Mouse (Mus musculus) liver, postnatal 0 days (tissue): Measurements from ENCODE around the gene Lamc1. TPM values are rescaled to one million over a fixed set of nuclear protein-coding genes. Genes with fewer than 3 reads are reported as not detected.

Source experiments
- ATAC-seq: fragments of 200-750 bp; cut with Nextera tagmentation; 2 replicates; pipeline ENCODE4 v1.8.0; 2017; ENCODE audit warnings: mild to moderate bottlenecking, moderate library complexity
- DNase-seq: peaks from one replicate; pipeline ENCODE4 v3.0.0-alpha.2; 2016
- H3K27ac ChIP-seq: fragments of 300-500 bp; sonication (generic); 2 replicates; pipeline ENCODE4 v1.5.1; 2014; ENCODE audit warnings: antibody characterized with exemption, moderate library complexity, mild to moderate bottlenecking, low read depth
- H3K27me3 ChIP-seq: fragments of 300-500 bp; sonication (generic); 2 replicates; pipeline ENCODE4 v1.6.1; 2014; ENCODE audit warnings: low read length, control low read depth, mixed read lengths; ENCODE audit not compliant: insufficient read depth
- H3K36me3 ChIP-seq: fragments of 300-500 bp; sonication (generic); replicated peaks from 2 replicates; pipeline ENCODE4 v1.6.1; 2014; ENCODE audit warnings: mild to moderate bottlenecking, control low read depth, low read length, moderate library complexity, mixed read lengths; ENCODE audit not compliant: insufficient read depth
- H3K4me1 ChIP-seq: fragments of 300-500 bp; sonication (generic); 2 replicates; pipeline ENCODE4 v1.6.1; 2014; ENCODE audit warnings: antibody characterized with exemption, mild to moderate bottlenecking, control low read depth; ENCODE audit not compliant: insufficient read depth
- H3K4me2 ChIP-seq: fragments of 300-500 bp; sonication (generic); 2 replicates; pipeline ENCODE4 v1.6.1; 2014; ENCODE audit warnings: low read depth, mild to moderate bottlenecking, low read length, moderate library complexity, mixed read lengths
- H3K4me3 ChIP-seq: fragments of 300-500 bp; sonication (generic); 2 replicates; pipeline ENCODE4 v1.5.1; 2014; ENCODE audit warnings: low read depth, low read length
- H3K9ac ChIP-seq: fragments of 300-500 bp; sonication (generic); replicated peaks from 2 replicates; pipeline ENCODE4 v1.6.1; 2014; ENCODE audit warnings: mild to moderate bottlenecking, moderate library complexity
- H3K9me3 ChIP-seq: fragments of 300-500 bp; sonication (generic); 2 replicates; pipeline ENCODE4 v1.6.1; 2016; ENCODE audit warnings: mild to moderate bottlenecking, control low read depth, low read length, mixed read lengths
- CTCF ChIP-seq: sonication (generic); IDR thresholded peaks from 2 replicates; pipeline ENCODE4 v1.5.1; 2016; ENCODE audit warnings: antibody characterized with exemption, low read depth
- EP300 ChIP-seq: IDR thresholded peaks from 2 replicates; pipeline ENCODE4 v1.6.1; 2016; ENCODE audit warnings: antibody characterized with exemption, low read depth, mild to moderate bottlenecking
- WGBS: fragments of 180-500 bp; shearing (Covaris S2); extraction: QIAGEN DNeasy Blood & Tissue Kit; methylation state at CpG from one replicate; pipeline ENCODE4 v1.1.7; 2014; ENCODE audit not compliant: insufficient replicate concordance; 5-methylcytosine and 5-hydroxymethylcytosine counted together
- polyA plus RNA-seq: library from polyadenylated mRNA; unstranded; fragments of >200 nt; fragmentation: Nextera tagmentation; extraction: Ambion mirVana; gene quantifications from 2 replicates; pipeline ENCODE4 v1.2.1, GENCODE M21; 2015

Gene Lamc1
- polyA plus RNA-seq, 1 experiment from 2014 or later = 11.5 TPM

DNA sequence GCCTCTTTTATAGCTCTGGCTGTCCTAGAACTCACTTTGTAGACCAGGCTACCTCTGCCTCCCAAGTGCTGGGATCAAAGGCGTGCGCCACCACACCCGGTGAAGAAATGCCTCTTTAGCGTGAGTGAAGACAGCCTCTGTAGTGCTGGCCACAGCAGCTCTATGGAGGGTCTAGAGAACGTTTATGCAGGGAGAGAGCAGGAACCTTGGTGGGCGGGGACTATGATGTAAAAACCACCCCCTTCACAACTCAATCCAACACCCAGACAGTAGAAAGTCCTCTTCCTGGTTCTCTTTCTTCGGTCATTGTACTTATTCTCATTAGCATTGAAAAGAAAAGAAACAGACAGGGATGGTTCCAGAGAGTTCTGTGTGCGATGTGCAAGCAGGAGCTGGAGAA, 105.5 kb downstream of the Lamc1 start:
- Histone ChIP-seq H3K27me3 (no peaks in the 10 kb centered on the region), H3K9ac (no peak overlapping the region), H3K4me1 (no peaks in the 10 kb centered on the region), H3K36me3 (peaks cover 31% of the 10 kb centered on the region), H3K9me3 (no peaks in the 10 kb centered on the region), H3K27ac (no peak overlapping the region), H3K4me2 (no peak overlapping the region), H3K4me3 (no peak overlapping the region)
- ATAC-seq = no peak
- TF ChIP-seq EP300 = no peak
- no peak for TF ChIP-seq CTCF
- DNase-seq = no peak
- WGBS = 84% methylated on average over 8 of the region's 8 CpGs

DNA sequence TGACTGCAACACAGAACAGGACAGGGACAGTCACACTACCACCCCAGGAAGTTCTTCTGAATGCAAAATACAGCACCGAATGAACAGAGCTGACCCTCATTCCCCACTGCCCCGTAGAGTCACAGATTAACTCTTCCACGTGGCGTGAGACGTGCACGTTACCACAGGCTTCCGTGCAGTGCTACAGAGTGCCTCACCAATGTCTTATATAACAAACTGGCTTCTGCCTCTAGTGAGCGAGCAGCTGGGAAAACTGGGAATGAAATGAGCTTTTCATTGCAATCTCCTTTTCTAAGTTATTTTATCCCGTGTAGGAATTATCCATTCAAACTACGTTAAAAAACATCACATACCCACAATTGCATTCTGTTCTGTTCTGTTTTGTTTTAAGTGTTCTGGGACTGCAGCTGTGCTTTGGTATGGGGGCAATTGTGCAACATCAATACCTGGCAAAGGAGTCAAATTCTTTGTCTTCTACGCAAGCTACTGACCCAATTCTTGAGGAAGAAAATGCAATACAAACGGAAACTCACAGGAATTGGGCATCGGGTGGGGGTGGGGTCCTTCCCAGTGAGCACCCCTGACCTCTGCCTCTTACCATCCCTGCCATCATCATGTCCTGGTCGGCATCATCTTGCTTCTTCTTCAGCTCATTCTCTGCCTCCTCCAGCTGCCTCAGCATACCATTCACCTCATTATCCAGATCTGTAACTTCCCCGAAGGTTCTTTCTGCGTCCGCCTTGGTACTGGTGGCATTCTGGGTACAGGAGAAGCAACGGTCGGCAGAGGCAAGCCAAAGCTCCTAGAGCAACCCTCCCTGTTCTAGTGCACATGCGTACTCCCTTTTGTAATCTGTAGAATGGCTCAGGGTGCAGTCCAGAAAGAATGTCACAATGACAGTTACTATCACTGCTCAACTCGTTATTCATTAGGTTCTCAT, 106.5 kb downstream of the Lamc1 start:
- peaks cover 41% of the 10 kb centered on the region for H3K36me3 ChIP-seq
- TF ChIP-seq CTCF (no peak), EP300 (no peak)
- ATAC-seq = no peak

DNA sequence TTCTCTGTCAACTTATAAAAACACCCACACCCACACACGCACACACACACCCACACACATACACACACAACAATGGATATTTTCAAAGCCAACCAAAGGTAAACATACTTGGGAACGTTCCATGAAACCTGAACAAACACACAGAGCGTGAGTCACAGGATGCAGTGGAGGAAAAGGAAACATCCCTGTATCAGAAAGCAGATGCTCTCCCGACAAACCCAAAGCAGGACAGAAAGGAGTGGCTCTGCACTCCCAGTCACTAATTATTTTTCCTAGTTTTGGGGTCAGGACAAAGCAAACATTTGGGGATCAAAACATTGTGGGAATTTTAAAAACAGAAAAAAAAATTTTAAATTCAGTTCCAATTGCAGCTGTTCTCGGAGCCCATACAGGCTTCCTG, 108.3 kb downstream of the Lamc1 start:
- no peaks in the 10 kb centered on the region for H3K9me3 ChIP-seq
- H3K9ac ChIP-seq = no peak overlapping the region
- H3K4me1 ChIP-seq = no peaks in the 10 kb centered on the region
- no peak overlapping the region for H3K4me3 ChIP-seq
- DNase-seq (no peak), ATAC-seq (no peak)
- H3K4me2 ChIP-seq = no peak overlapping the region
- peaks cover 40% of the 10 kb centered on the region for H3K36me3 ChIP-seq
- H3K27me3 ChIP-seq = no peaks in the 10 kb centered on the region
- no peak for TF ChIP-seq CTCF
- no peak for TF ChIP-seq EP300
- 65% methylated on average over 5 of the region's 5 CpGs for WGBS
- H3K27ac ChIP-seq = no peak overlapping the region

More for the DNA sequence above, 106.5 kb downstream of the Lamc1 start:
- no peaks in the 10 kb centered on the region for H3K27me3 ChIP-seq
- no peak for DNase-seq
- no peak overlapping the region for H3K27ac ChIP-seq
- H3K4me2 ChIP-seq = no peak overlapping the region
- H3K9me3 ChIP-seq = no peaks in the 10 kb centered on the region
- no peaks in the 10 kb centered on the region for H3K4me1 ChIP-seq
- H3K4me3 ChIP-seq = no peak overlapping the region
- H3K9ac ChIP-seq = no peak overlapping the region
- WGBS = 84% methylated on average over 21 of the region's 21 CpGs

DNA sequence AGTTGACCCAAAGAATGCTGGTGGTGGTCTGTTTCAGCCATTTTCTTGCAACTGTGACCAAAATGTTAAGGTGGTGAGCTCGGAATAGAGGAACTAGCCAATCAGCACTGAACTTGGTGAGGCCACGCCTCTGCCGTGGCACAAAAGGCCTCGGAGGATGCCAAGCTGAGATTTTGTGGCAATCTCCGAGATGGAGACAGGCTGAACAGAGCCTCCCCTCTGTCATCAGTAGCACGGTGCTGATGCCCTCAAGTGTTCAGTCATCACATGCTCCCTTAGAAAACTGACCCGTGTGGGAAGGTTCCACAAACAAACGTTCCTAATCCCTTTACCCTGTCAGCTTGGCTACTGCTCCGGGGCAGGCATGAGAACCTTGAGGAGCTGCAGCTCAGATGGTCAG, 113.2 kb downstream of the Lamc1 start:
- no peaks in the 10 kb centered on the region for H3K4me1 ChIP-seq
- 72% methylated on average over 9 of the region's 9 CpGs for WGBS
- DNase-seq (no peak), ATAC-seq (no peak)
- H3K4me3 ChIP-seq = no peak overlapping the region
- no peak overlapping the region for H3K9ac ChIP-seq
- no peak overlapping the region for H3K4me2 ChIP-seq
- TF ChIP-seq EP300 (no peak), CTCF (no peak)
- peaks cover 19% of the 10 kb centered on the region for H3K36me3 ChIP-seq
- no peaks in the 10 kb centered on the region for H3K9me3 ChIP-seq
- no peaks in the 10 kb centered on the region for H3K27me3 ChIP-seq
- no peak overlapping the region for H3K27ac ChIP-seq

DNA sequence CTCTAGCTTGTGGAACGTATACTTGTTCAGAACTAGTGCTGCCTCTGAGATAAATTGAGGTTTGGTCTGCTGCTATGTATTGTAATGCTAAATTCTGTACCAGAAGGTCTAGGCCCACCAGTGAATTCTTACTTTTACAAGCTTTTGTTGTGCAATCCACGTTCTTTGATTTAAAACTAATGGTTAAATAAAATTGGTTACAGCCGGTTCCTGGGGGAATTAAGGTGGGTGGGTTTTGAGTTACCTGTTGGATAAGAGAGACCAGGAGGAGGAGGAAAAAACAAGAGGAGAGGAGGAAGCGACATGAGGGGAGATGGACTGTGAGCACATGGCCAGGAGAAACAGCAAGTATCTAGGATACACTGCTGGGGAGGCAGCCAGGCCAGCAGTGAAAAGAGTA, 116.1 kb downstream of the Lamc1 start:
- ATAC-seq = no peak
- 77% methylated on average over 4 of the region's 4 CpGs for WGBS

DNA sequence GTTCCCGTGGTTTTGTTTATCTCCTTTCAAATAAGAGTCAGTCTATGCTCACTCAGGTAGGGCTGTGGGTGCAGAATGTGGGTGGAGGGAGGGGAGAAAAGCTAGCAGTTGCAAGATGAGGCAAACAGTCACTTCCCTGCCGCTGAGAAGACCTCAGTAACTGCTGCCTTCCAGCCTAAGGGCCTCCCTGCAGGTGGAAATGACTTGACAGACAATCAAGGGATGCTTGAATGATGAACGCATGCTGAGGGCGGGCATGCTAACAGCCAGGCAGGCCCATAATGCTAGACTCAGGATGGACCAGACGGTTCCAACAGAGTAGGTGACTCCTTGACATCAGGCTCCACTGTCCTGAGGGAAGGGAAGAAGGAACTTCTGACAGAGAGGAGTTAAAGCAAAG, 116.9 kb downstream of the Lamc1 start:
- Histone ChIP-seq H3K9me3 (no peaks in the 10 kb centered on the region), H3K36me3 (no peaks in the 10 kb centered on the region), H3K27me3 (no peaks in the 10 kb centered on the region), H3K4me1 (no peaks in the 10 kb centered on the region), H3K4me3 (no peak overlapping the region), H3K27ac (no peak overlapping the region), H3K9ac (no peak overlapping the region), H3K4me2 (no peak overlapping the region)
- ATAC-seq (no peak), DNase-seq (no peak)
- WGBS = 59% methylated on average over 5 of the region's 5 CpGs
- no peak for TF ChIP-seq CTCF
- TF ChIP-seq EP300 = no peak

More for the DNA sequence above, 116.1 kb downstream of the Lamc1 start:
- H3K4me3 ChIP-seq = no peak overlapping the region
- no peaks in the 10 kb centered on the region for H3K4me1 ChIP-seq
- H3K9me3 ChIP-seq = no peaks in the 10 kb centered on the region
- H3K9ac ChIP-seq = no peak overlapping the region
- DNase-seq = no peak
- no peaks in the 10 kb centered on the region for H3K27me3 ChIP-seq
- H3K27ac ChIP-seq = no peak overlapping the region
- peaks cover 6% of the 10 kb centered on the region for H3K36me3 ChIP-seq
- no peak overlapping the region for H3K4me2 ChIP-seq
- TF ChIP-seq CTCF (no peak), EP300 (no peak)
